Mouse (Mus musculus) layer of hippocampus, postnatal 10 days (tissue): Measurements from ENCODE around the gene Stac. TPM values are rescaled to one million over a fixed set of nuclear protein-coding genes. Genes with fewer than 3 reads are reported as not detected.

Experiments
- DNase-seq, 2 experiments: peaks; one replicate each; pipeline ENCODE4 v3.0.0; 2021; ENCODE audit warnings: low spot score in 2 of 2
- total RNA-seq, 2 experiments: library from RNA; stranded (reverse); gene quantifications; 2 replicates each; pipeline ENCODE4 v1.2.3; 2021

Stac gene
- total RNA-seq, 2 experiments from 2014 or later = 8.3 to 8.6 TPM

DNA sequence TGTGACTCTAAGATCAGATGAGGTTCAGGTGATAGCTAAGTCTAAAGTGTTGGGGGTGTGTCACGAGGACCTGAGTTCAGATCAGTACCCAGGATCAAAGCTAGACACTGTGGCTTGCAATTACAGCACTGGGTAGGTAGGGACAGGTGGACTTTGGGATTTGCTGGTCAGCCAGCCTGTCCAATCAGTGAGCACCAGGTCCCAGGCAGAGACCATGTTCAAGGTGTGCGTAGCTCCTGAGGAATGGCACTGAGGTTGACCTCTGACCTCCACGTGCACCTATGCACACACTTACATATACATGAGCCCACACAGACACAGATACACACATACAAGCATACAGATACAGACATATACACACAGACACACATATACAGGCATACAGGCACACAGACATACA is 174.6 kb downstream of the Stac start:
- no peak for DNase-seq

DNA sequence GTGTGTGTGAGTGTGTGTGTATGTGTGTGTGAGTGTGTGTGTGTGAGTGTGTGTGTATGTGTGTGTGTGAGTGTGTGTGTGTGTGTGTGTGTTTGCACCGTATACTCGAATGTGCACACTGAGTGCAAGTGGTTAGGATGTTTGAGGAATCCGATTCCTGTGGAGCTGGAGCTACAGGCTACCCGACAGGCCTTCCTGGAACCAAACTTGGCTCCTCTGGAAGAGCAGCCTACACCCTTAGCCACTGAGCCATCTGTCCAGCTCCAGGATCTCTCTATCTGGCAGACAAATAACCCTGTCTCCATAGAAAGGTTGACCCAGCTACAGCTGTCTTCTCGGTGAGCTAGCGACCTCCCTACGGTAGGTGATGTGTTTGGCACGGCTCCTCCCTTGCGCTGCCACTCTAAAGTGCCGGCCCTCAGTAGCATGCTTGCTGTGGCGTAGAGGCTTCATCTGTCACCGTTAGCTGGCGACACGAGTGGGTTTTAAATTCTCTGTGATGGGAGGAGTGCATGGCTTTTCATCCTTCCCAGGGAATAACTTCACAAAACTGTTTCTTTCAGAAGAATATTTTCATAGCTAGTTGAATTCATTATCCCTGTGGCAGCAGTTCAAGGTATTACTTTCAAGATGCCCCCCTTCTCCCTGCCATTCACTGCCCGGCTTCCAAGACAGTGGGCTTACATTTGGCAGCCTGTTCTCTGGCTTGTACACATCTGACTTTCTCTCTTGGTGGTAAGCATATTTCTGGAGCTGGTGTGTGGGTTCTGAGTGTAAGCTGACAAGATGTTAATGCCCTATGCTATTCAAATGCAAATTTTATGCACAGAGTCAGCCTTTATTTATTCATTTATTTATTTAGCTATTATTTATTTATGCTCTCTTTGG is 175.3 kb downstream of the Stac start:
- no peak for DNase-seq
